Mouse (Mus musculus) embryonic facial prominence, embryonic 13.5 days (tissue): ENCODE measurements at regions not wholly inside any gene's neighbourhood (a gene's known extent, or its start where the extent isn't known, plus 50 kb on each side); places are given as distances from the start of the nearest gene placed in this dataset.

ENCODE experiments used
- ATAC-seq: fragments of 200-750 bp; cut with Nextera tagmentation; 2 replicates; pipeline ENCODE4 v1.8.0; 2017; ENCODE audit warnings: low read depth; ENCODE audit not compliant: insufficient number of reproducible peaks, insufficient read depth, low FRiP score, low TSS enrichment
- H3K27ac ChIP-seq: fragments of 300-500 bp; sonication (generic); 2 replicates; pipeline ENCODE4 v1.5.1; 2015; ENCODE audit warnings: moderate library complexity, mild to moderate bottlenecking, inconsistent platforms
- H3K27me3 ChIP-seq: fragments of 300-500 bp; sonication (generic); 2 replicates; pipeline ENCODE4 v1.6.1; 2015; ENCODE audit warnings: mild to moderate bottlenecking, inconsistent platforms
- H3K36me3 ChIP-seq: fragments of 300-500 bp; sonication (generic); 2 replicates; pipeline ENCODE4 v1.6.1; 2015; ENCODE audit warnings: mild to moderate bottlenecking, inconsistent platforms
- H3K4me1 ChIP-seq: fragments of 300-500 bp; sonication (generic); 2 replicates; pipeline ENCODE4 v1.6.1; 2015; ENCODE audit warnings: inconsistent platforms
- H3K4me2 ChIP-seq: fragments of 300-500 bp; sonication (generic); 2 replicates; pipeline ENCODE4 v1.6.1; 2015; ENCODE audit warnings: moderate library complexity, mild to moderate bottlenecking, inconsistent platforms
- H3K4me3 ChIP-seq: fragments of 300-500 bp; sonication (generic); 2 replicates; pipeline ENCODE4 v1.5.1; 2015; ENCODE audit warnings: mild to moderate bottlenecking, inconsistent platforms
- H3K9ac ChIP-seq: fragments of 300-500 bp; sonication (generic); 2 replicates; pipeline ENCODE4 v1.6.1; 2015; ENCODE audit warnings: mild to moderate bottlenecking, inconsistent platforms
- H3K9me3 ChIP-seq: fragments of 300-500 bp; sonication (generic); 2 replicates; pipeline ENCODE4 v1.6.1; 2016; ENCODE audit warnings: inconsistent platforms
- WGBS: fragments of 180-500 bp; shearing (Covaris S2); methylation state at CpG from one replicate; pipeline ENCODE4 v1.1.7; 2015; ENCODE audit warnings: mixed read lengths; 5-methylcytosine and 5-hydroxymethylcytosine counted together

- Histone ChIP-seq H3K36me3 (no peaks in the 10 kb centered on the region), H3K4me1 (peaks cover 12% of the 10 kb centered on the region; the same call in 1 of the 2 replicates), H3K27me3 (no peaks in the 10 kb centered on the region), H3K9me3 (no peaks in the 10 kb centered on the region), H3K9ac (no peak overlapping the region), H3K4me2 (no peak overlapping the region), H3K4me3 (no peak overlapping the region), H3K27ac (no peak overlapping the region)
- ATAC-seq, result no peak
- WGBS, result 66% methylated on average over 3 of the region's 3 CpGs
Measured at GRCm38 (mm10) chr13:97604451-97604850, 156.0 kb downstream of the Gm10260 start.

GRCm38 (mm10) chr13:97601135-97601730 lies 159.2 kb downstream of the Gm10260 start:
- no peak for ATAC-seq
- Histone ChIP-seq H3K9me3 (0 out of 2 replicates have a peak, but pooled peaks cover 4% of the 10 kb centered on the region), H3K4me1 (peaks cover 24% of the 10 kb centered on the region), H3K36me3 (no peaks in the 10 kb centered on the region), H3K9ac (no peak overlapping the region), H3K4me2 (no peak overlapping the region), H3K27ac (no peak overlapping the region; the same call in 1 of the 2 replicates), H3K27me3 (no peaks in the 10 kb centered on the region), H3K4me3 (no peak overlapping the region)
- WGBS, result 60% methylated on average over 7 of the region's 7 CpGs

GRCm38 (mm10) chr13:97600136-97600535 lies 160.3 kb downstream of the Gm10260 start:
- Histone ChIP-seq H3K4me2 (no peak overlapping the region), H3K27ac (no peak overlapping the region), H3K4me3 (no peak overlapping the region), H3K9me3 (0 out of 2 replicates have a peak, but pooled peaks cover 4% of the 10 kb centered on the region), H3K36me3 (no peaks in the 10 kb centered on the region), H3K9ac (no peak overlapping the region), H3K27me3 (no peaks in the 10 kb centered on the region), H3K4me1 (peaks cover 20% of the 10 kb centered on the region)
- ATAC-seq, result no peak
- 67% methylated on average over 7 of the region's 7 CpGs for WGBS

- ATAC-seq, result no peak
- Histone ChIP-seq H3K27me3 (no peaks in the 10 kb centered on the region), H3K27ac (no peak overlapping the region), H3K4me3 (no peak overlapping the region), H3K36me3 (no peaks in the 10 kb centered on the region), H3K9ac (no peak overlapping the region), H3K4me1 (peaks cover 20% of the 10 kb centered on the region), H3K9me3 (0 out of 2 replicates have a peak, but pooled peaks cover 4% of the 10 kb centered on the region), H3K4me2 (no peak overlapping the region)
- 51% methylated on average over 15 of the region's 15 CpGs for WGBS
Measured at GRCm38 (mm10) chr13:97598507-97599431, 161.7 kb downstream of the Gm10260 start.

- H3K27me3 ChIP-seq, result no peaks in the 10 kb centered on the region
- H3K4me2 ChIP-seq, result no peak overlapping the region
- 0 out of 2 replicates have a peak, but pooled peaks cover 4% of the 10 kb centered on the region for H3K9me3 ChIP-seq
- peaks cover 12% of the 10 kb centered on the region for H3K4me1 ChIP-seq
- WGBS, result 83% methylated on average over 4 of the region's 4 CpGs
- H3K27ac ChIP-seq, result no peak overlapping the region
- H3K36me3 ChIP-seq, result no peaks in the 10 kb centered on the region
- H3K4me3 ChIP-seq, result no peak overlapping the region
- no peak overlapping the region for H3K9ac ChIP-seq
- no peak for ATAC-seq
Measured at GRCm38 (mm10) chr13:97594851-97595250, 165.6 kb downstream of the Gm10260 start.

- H3K27me3 ChIP-seq, result no peaks in the 10 kb centered on the region
- H3K4me2 ChIP-seq, result no peak overlapping the region
- no peaks in the 10 kb centered on the region for H3K9me3 ChIP-seq
- no peaks in the 10 kb centered on the region for H3K36me3 ChIP-seq
- 74% methylated on average over 8 of the region's 8 CpGs for WGBS
- peaks cover 11% of the 10 kb centered on the region for H3K4me1 ChIP-seq
- ATAC-seq, result no peak
- no peak overlapping the region for H3K27ac ChIP-seq
- no peak overlapping the region for H3K9ac ChIP-seq
- H3K4me3 ChIP-seq, result no peak overlapping the region
Measured at GRCm38 (mm10) chr13:97589626-97590025, 170.8 kb downstream of the Gm10260 start.

GRCm38 (mm10) chr13:97588085-97588484 lies 172.3 kb downstream of the Gm10260 start:
- no peaks in the 10 kb centered on the region for H3K27me3 ChIP-seq
- no peak overlapping the region for H3K9ac ChIP-seq
- peaks cover 16% of the 10 kb centered on the region for H3K4me1 ChIP-seq
- H3K9me3 ChIP-seq, result no peaks in the 10 kb centered on the region
- no peak overlapping the region for H3K27ac ChIP-seq
- no peak overlapping the region for H3K4me3 ChIP-seq
- 28% methylated on average over 1 of the region's 1 CpGs for WGBS
- no peak for ATAC-seq
- H3K36me3 ChIP-seq, result no peaks in the 10 kb centered on the region
- no peak overlapping the region for H3K4me2 ChIP-seq

GRCm38 (mm10) chr13:97587088-97587487 lies 173.3 kb downstream of the Gm10260 start:
- Histone ChIP-seq H3K4me2 (no peak overlapping the region), H3K9ac (no peak overlapping the region), H3K36me3 (no peaks in the 10 kb centered on the region), H3K27me3 (no peaks in the 10 kb centered on the region), H3K4me3 (no peak overlapping the region), H3K27ac (no peak overlapping the region), H3K9me3 (no peaks in the 10 kb centered on the region), H3K4me1 (peaks cover 16% of the 10 kb centered on the region)
- 89% methylated on average over 1 of the region's 1 CpGs for WGBS
- ATAC-seq, result no peak

GRCm38 (mm10) chr13:97584045-97584444 lies 176.4 kb downstream of the Gm10260 start:
- WGBS, result 62% methylated on average over 4 of the region's 4 CpGs
- Histone ChIP-seq H3K27ac (no peak overlapping the region), H3K36me3 (no peaks in the 10 kb centered on the region), H3K4me2 (no peak overlapping the region), H3K4me1 (peaks cover 20% of the 10 kb centered on the region), H3K9ac (no peak overlapping the region), H3K9me3 (no peaks in the 10 kb centered on the region), H3K27me3 (no peaks in the 10 kb centered on the region), H3K4me3 (no peak overlapping the region)
- no peak for ATAC-seq

GRCm38 (mm10) chr13:97581380-97581779 lies 179.1 kb downstream of the Gm10260 start:
- Histone ChIP-seq H3K27me3 (no peaks in the 10 kb centered on the region), H3K4me2 (no peak overlapping the region), H3K9ac (no peak overlapping the region), H3K36me3 (no peaks in the 10 kb centered on the region), H3K9me3 (no peaks in the 10 kb centered on the region), H3K4me3 (no peak overlapping the region), H3K4me1 (peaks cover 26% of the 10 kb centered on the region), H3K27ac (no peak overlapping the region)
- WGBS, result 83% methylated on average over 4 of the region's 4 CpGs
- ATAC-seq, result no peak

- Histone ChIP-seq H3K4me1 (peaks cover 26% of the 10 kb centered on the region), H3K4me3 (no peak overlapping the region), H3K27ac (no peak overlapping the region), H3K36me3 (no peaks in the 10 kb centered on the region), H3K27me3 (no peaks in the 10 kb centered on the region), H3K9ac (no peak overlapping the region), H3K4me2 (no peak overlapping the region), H3K9me3 (no peaks in the 10 kb centered on the region)
- ATAC-seq, result no peak
- WGBS, result 47% methylated on average over 3 of the region's 3 CpGs
Measured at GRCm38 (mm10) chr13:97580241-97580874, 180.1 kb downstream of the Gm10260 start.
